In the genomic region with DNA sequence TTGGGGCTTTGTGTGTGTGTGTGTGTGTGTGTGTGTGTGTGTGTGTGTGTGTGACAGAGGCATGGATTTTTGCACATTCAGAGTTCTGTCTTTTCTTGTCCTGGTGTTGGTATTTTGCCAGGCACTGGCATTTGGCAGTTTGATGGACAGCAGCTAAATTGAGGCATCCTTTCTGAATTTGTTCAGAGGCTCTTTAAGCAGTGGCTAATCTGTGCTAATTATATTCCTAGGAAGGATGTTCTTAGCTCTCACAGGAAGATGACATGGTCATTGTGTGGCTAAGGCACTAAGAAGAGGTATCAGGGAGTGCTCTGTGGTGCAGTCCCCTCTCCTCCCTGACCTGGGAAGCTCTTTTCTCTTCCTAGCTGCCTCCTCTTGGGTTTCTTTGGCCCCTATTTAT, we compare ENCODE assay signal across 15 mouse cellular contexts.
DNase-seq lines count a peak whose midpoint lies in the region; ATAC-seq lines count a peak whose summit lies in the region.
"Had no signal": no experiment of that assay in that cellular context is flagged by ENCODE, and none has a peak within 500 bp of the region (broad histone marks: within the 10 kb centered on the region; RNA-seq: fewer than 3 reads in every experiment).

No protein-coding gene starts in this region.

- intact Hi-C loops in heart, postnatal 10 days (cut with DNase I): loop anchor here (10.0 kb wide), 1 partner anchor 408 kb away; no protein-coding TSS in a partner anchor

- peak overlapping the region; percentile 53; the same call in 1 of the 2 replicates for H3K27ac ChIP-seq in heart, embryonic 13.5 days (replicated peaks)
- H3K27ac ChIP-seq in midbrain, embryonic 13.5 days: no peak overlapping the region
- no peak overlapping the region for H3K27ac ChIP-seq in midbrain, embryonic 10.5 days (replicated peaks)
- no peak overlapping the region for H3K27ac ChIP-seq in forebrain, embryonic 14.5 days (ENCODE audit: low read depth, low read length)
- H3K27ac ChIP-seq: hindbrain, embryonic 13.5 days; limb, embryonic 12.5 days; liver, embryonic 13.5 days; lung, embryonic 15.5 days; neural tube, embryonic 15.5 days had no signal

- H3K36me3 ChIP-seq in heart, embryonic 13.5 days: peaks cover 19% of the 10 kb centered on the region
- no peaks in the 10 kb centered on the region for H3K36me3 ChIP-seq in midbrain, embryonic 13.5 days
- H3K36me3 ChIP-seq in midbrain, embryonic 10.5 days: no peaks in the 10 kb centered on the region
- no peaks in the 10 kb centered on the region for H3K36me3 ChIP-seq in forebrain, embryonic 14.5 days (ENCODE audit: control insufficient read depth, insufficient read depth, low read length)
- H3K36me3 ChIP-seq: hindbrain, embryonic 13.5 days; liver, embryonic 13.5 days; lung, embryonic 15.5 days; neural tube, embryonic 15.5 days had no signal

- H3K9ac ChIP-seq in heart, embryonic 13.5 days: no peak overlapping the region
- H3K9ac ChIP-seq in midbrain, embryonic 13.5 days (replicated peaks): no peak overlapping the region
- H3K9ac ChIP-seq in forebrain, embryonic 14.5 days (ENCODE audit: low read length): no peak overlapping the region
- H3K9ac ChIP-seq: hindbrain, embryonic 13.5 days; limb, embryonic 12.5 days; liver, embryonic 13.5 days; lung, embryonic 15.5 days; neural tube, embryonic 15.5 days had no signal

- DNase-seq in heart, postnatal 10 days: no peak
- no peak for DNase-seq in midbrain, embryonic 10.5 days (ENCODE audit: low spot score)
- peak; percentile 15 for DNase-seq in adipocyte (ENCODE audit: low spot score)
- peak; percentile 61 for DNase-seq in forebrain, embryonic 14.5 days (ENCODE audit: low spot score)
- DNase-seq in gastrocnemius, postnatal 25 days: no peak
- no peak for DNase-seq in frontal cortex, postnatal 14 days (ENCODE audit: low spot score in 2 of 2)
- DNase-seq: liver, embryonic 13.5 days; thymus, postnatal 25 days had no signal

- H3K4me1 ChIP-seq in heart, embryonic 13.5 days: peaks cover 17% of the 10 kb centered on the region
- 0 out of 2 replicates have a peak, but pooled peaks cover 5% of the 10 kb centered on the region for H3K4me1 ChIP-seq in midbrain, embryonic 13.5 days (replicated peaks)
- H3K4me1 ChIP-seq in midbrain, embryonic 10.5 days: peaks cover 7% of the 10 kb centered on the region
- H3K4me1 ChIP-seq in forebrain, embryonic 14.5 days (ENCODE audit: control insufficient read depth, insufficient read depth, low read length): peaks cover 3% of the 10 kb centered on the region; the same call in 1 of the 2 replicates
- H3K4me1 ChIP-seq: hindbrain, embryonic 13.5 days; liver, embryonic 13.5 days; neural tube, embryonic 15.5 days had no signal

- no peaks in the 10 kb centered on the region for H3K27me3 ChIP-seq in heart, embryonic 13.5 days (replicated peaks)
- no peaks in the 10 kb centered on the region for H3K27me3 ChIP-seq in midbrain, embryonic 13.5 days
- H3K27me3 ChIP-seq in midbrain, embryonic 10.5 days (ENCODE audit: low read depth, poor library complexity, severe bottlenecking): peaks cover 10% of the 10 kb centered on the region; the same call in 1 of the 2 replicates
- H3K27me3 ChIP-seq in forebrain, embryonic 14.5 days (replicated peaks; ENCODE audit: control insufficient read depth, insufficient read depth, low read length): no peaks in the 10 kb centered on the region
- H3K27me3 ChIP-seq: hindbrain, embryonic 13.5 days; limb, embryonic 12.5 days; liver, embryonic 13.5 days; lung, embryonic 15.5 days; neural tube, embryonic 15.5 days had no signal

- H3K9me3 ChIP-seq in heart, embryonic 13.5 days: peaks cover 6% of the 10 kb centered on the region; the same call in 1 of the 2 replicates
- no peaks in the 10 kb centered on the region for H3K9me3 ChIP-seq in midbrain, embryonic 13.5 days
- H3K9me3 ChIP-seq in midbrain, embryonic 10.5 days (replicated peaks): no peaks in the 10 kb centered on the region
- H3K9me3 ChIP-seq in forebrain, embryonic 14.5 days (replicated peaks; ENCODE audit: control insufficient read depth, low read length): no peaks in the 10 kb centered on the region
- H3K9me3 ChIP-seq: hindbrain, embryonic 13.5 days; limb, embryonic 12.5 days; liver, embryonic 13.5 days; lung, embryonic 15.5 days; neural tube, embryonic 15.5 days had no signal

- no peak overlapping the region for H3K4me2 ChIP-seq in heart, embryonic 13.5 days
- no peak overlapping the region for H3K4me2 ChIP-seq in midbrain, embryonic 13.5 days (replicated peaks)
- H3K4me2 ChIP-seq in forebrain, embryonic 14.5 days (ENCODE audit: low read length): no peak overlapping the region
- H3K4me2 ChIP-seq: hindbrain, embryonic 13.5 days; limb, embryonic 12.5 days; liver, embryonic 13.5 days; lung, embryonic 15.5 days; neural tube, embryonic 15.5 days had no signal

- no peak for ATAC-seq in heart, embryonic 13.5 days (ENCODE audit: extremely low read depth, insufficient number of reproducible peaks, low FRiP score, low TSS enrichment)
- peak; percentile 79; the same call in 1 of the 2 replicates for ATAC-seq in midbrain, embryonic 13.5 days
- peak; percentile 67; the same call in 1 of the 2 replicates for ATAC-seq in forebrain, embryonic 14.5 days

- no peak overlapping the region for H3K4me3 ChIP-seq in heart, embryonic 13.5 days
- H3K4me3 ChIP-seq in midbrain, embryonic 13.5 days (replicated peaks): no peak overlapping the region
- no peak overlapping the region for H3K4me3 ChIP-seq in midbrain, embryonic 10.5 days
- no peak overlapping the region for H3K4me3 ChIP-seq in forebrain, embryonic 14.5 days (ENCODE audit: low read depth, low read length)
- H3K4me3 ChIP-seq: hindbrain, embryonic 13.5 days; limb, embryonic 12.5 days; liver, embryonic 13.5 days; lung, embryonic 15.5 days; myocyte; neural tube, embryonic 15.5 days had no signal

Comparison
In these comparisons a context has a peak if more than half of its experiments do, and no peak if none do; other contexts are left out.
1. DNase-seq: peak in adipocyte (single experiment) and forebrain, embryonic 14.5 days (single experiment); none in heart, postnatal 10 days (0 of 2), midbrain, embryonic 10.5 days (single experiment), gastrocnemius, postnatal 25 days (single experiment) and frontal cortex, postnatal 14 days (0 of 2).